Mouse (Mus musculus) inflammation-experienced regulatory T-cells, adult 6 months (primary cell): ENCODE results near the gene Psmb4. TPM values are rescaled to one million over a fixed set of nuclear protein-coding genes. Genes with fewer than 3 reads are reported as not detected.
"Not testable (repeated sequence)": the region's sequence is repeated elsewhere in the genome, so short reads cannot be mapped to it uniquely, and the experiment has no call there.

Source experiments
- ATAC-seq: one replicate; pipeline ENCODE4 v1.8.0; 2017
- polyA plus RNA-seq, 3 experiments: library from polyadenylated mRNA; unstranded; fragments of 100-300 nt; shearing (Covaris generic); gene quantifications; one replicate each; pipeline ENCODE4 v1.2.1; 2017

The Psmb4 gene
- polyA plus RNA-seq, 3 experiments from 2014 or later: 120 to 202 (median 164) TPM

- not testable (repeated sequence) for ATAC-seq
These were observed 18.0 kb upstream of the Psmb4 start for GRCm38 (mm10) chr3:94904759-94905158.

DNA sequence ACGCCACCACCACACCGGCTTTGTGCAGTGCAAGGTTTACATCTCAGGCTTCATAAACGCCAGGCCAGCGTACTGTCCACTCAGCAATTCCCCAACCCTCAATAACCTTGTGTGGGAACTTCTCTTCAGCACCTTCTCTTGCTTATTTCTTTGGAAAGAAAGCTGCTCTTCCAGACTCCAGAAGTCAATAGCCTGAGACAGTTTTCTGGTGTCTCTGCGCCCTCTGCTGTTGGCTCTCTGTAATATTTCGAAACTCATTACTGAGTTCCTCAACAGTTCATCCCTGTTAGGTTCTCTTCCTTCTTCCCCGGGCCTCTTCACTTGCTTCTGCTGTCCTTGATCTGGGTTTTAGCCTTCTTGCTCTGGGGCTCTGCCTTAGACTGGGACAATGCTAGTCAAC, 16.0 kb upstream of the Psmb4 start:
- ATAC-seq: no peak

DNA sequence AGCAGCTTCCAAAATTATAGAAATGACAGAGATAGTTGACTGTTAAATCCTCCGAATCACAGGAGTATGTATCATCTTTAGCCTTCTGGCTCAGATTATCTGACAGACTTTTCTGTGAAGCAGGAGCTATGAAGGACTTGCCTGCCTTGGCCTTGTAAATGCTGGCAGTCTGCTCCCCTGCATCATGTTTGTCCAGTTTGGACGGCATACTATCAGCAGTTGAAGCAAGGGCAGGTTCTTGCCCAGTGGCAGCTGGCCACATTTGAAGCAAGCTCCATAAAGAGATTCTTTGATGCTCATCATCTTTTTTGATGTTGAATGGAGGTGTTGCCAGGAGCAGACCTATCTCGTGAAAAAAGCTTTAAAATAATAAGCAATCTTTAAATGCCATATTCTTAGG, 7.3 kb upstream of the Psmb4 start:
- no peak for ATAC-seq

DNA sequence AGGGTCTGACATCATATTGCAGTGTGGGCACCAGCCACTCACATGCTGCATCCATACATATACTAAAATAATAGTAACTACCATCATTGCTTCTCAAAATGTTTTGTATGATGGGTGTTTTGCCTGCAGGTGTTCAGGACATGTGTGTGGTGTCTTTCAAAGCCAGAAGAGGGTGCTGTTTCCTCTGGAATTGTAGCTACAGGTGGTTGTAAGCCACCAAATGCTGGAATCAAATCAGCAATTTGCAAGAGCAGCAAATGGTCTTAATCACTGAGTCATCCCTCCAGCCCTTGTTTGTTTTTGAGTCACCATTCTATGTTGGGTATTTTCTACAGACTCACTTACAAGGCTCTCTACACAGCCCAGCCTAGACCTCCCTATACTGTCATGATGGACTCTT, 1.8 kb upstream of the Psmb4 start:
- no peak for ATAC-seq

DNA sequence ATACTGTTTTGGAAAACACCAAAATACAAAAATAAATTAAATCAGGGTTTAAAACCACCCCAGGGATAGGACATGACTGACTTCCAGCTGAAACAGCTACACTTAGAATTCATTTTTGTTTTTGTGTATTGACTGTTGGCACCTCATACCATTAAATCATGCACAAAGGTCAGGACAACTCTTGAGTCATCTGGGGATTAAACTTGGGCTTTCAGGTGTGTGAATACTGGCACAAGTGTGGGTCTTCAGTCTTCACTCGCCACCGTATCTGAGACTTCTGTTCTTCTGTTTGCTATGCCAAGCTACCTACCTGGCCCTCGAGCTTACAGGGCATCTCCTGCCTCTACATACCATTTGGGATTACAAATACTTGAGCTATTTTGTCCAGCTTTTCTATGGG, 4.2 kb downstream of the Psmb4 start:
- no peak for ATAC-seq

DNA sequence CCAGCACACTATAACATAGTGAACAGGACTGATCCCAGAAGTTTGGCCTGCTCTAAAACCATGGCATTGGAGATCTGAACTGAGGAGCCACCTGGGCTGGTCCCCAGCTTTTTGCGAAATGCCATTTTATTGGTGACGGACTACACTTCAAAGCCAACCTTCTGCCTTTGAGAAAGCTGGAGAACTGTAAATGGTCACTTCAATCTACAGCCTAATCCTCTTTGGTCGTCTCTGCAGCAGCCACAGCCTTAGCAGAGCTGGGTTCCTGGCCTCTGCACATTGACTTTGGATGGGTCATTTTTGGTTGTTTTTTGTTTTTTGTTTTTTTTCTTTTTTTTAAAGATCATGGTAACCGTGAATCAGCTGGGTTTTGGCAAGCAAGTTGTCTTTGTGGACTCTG, 4.9 kb downstream of the Psmb4 start:
- ATAC-seq: no peak

DNA sequence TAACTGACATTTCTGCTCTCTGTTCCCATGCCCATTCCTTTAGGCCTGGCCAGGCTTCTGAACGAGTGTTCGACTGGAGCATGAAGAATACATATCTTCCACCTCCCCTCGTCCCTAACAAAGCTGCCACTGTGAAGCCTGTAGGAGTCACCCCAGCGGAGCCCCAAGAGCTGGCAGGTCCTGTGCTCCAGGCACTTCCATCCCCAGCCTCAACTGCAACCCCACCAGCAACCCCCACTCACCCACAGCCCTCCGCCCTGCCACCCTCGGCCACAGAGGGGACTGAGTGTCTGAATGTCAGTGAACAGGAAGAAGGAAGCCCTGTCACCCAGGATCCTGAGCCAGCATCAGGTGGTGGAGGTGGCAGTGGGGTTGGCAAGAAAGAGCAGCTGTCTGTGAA, 8.1 kb downstream of the Psmb4 start:
- no peak for ATAC-seq

- ATAC-seq: no peak
These were observed 17.8 kb downstream of the Psmb4 start for GRCm38 (mm10) chr3:94869011-94869410.

DNA sequence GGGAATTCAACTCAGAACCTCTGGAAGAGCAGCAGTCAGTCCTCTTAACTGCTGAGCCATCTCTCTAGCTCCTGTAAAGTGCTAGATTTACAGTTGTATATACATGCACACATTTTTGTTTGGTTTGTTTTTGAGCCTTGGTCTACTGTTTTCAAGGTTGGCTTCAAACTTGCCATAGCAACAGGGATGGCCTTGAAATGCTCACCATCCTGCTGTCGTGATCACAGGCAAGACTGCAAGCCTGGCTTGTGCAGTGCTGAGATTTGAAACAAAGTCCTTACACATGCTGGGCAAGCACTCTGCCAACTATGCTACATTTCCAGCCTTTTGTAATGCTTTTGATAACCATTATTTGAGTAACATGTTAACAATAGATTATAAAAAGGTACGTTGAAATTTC, 27.3 kb downstream of the Psmb4 start:
- no peak for ATAC-seq

DNA sequence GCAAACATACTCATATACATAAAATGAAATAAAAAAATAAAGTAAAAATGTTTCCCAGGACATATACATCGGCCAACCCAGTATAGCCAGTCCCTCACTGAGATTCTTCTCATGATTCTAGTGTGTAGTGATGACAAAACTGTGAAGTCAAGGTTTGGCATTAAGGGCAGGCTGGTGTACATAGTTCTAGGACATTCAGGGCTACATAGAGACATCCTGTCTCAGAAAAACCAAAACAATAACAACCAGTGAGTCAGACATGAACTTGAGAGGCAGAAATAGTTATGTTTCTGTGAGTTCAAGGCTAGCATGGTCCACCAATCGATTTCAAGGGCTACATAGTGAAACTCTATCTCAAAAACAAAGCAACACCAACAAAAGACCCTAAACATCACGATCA, 34.5 kb downstream of the Psmb4 start:
- peak; percentile 42 for ATAC-seq

- peak; percentile 92 for ATAC-seq
These were observed 35.0 kb downstream of the Psmb4 start for GRCm38 (mm10) chr3:94851731-94852130.

- peak; percentile 35 for ATAC-seq
These were observed 37.4 kb downstream of the Psmb4 start for GRCm38 (mm10) chr3:94849338-94849737.

DNA sequence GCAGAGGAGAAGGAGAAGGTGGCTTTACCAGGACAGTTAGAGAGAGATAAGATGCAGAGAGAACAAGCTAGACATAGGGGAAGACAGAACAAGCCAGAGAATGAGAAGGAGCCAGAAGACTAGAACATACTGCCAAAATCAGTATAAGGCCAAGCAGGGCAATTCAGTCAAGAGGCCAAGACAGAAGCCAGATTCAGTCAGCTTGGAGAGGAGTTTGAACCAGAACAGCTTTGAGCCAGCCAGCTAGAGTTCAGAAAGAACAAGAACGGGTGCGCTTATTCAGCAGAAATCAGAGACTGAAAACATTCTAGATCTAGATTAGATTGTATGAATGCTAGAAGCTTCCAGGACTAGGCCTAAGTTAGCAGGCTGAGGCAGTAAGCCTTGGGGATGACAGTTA, 39.4 kb downstream of the Psmb4 start:
- no peak for ATAC-seq

GRCm38 (mm10) chr3:94839101-94839500, 47.7 kb downstream of the Psmb4 start:
- ATAC-seq: no peak

DNA sequence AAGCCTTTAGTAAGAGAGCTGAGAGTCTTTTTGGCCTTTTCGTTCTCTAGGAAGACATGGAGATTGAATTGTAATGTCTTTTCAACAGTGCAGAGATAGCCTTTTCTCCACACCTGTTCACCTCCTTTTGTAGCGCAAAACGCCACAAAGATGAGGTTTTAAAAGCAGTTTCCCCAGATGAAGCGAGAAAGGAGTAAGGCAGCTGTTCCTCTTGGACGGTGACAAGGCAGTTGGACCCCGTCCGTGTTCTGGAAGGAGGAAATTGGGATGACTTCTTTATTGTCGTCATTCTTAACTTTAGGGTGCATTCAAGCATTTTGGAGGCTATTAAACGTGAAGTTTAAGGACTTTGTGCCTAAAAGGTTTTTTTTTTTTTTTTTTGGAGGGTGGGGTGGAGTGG, 48.1 kb downstream of the Psmb4 start:
- no peak for ATAC-seq

GRCm38 (mm10) chr3:94837959-94838496, 48.7 kb downstream of the Psmb4 start:
- peak; percentile 45 for ATAC-seq

DNA sequence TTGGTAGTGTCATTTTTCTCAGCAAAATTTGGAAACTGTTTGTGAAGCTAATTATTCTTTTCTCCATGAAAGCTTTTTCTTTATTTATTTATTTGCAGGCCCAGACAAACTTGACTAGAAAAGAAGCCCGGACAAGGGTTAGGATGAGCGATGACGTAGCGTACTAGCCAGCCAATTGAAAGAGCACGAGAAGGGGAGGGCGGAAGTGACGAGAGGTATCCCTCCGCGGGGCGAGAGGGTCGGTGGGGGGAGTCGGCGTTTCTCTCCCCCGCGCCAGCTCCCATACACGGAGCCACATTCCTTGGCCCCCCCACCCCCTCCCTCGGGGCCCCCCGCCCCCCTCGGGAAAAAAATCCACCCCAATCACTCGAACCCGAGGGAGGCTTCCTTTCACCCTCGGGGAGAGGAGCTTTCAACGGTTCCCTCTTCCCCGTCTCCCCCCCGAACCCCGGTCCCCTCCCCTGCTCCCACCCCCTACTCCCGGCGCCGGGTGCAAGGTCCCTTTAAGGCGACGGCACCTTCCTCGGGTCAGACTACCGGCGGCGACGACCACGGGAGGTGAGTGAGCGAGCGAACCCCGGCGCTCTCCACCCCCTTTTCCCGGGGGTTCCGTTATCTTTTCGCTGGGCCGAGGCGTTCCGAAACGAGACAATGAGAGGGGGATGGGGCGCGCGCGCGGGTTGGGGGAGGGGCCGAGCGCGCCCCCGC, 49.4 kb downstream of the Psmb4 start, which contains the start of gene Pogz:
Pogz (plus strand) TSS at position 385 of the 708 bp plus-strand sequence.
- peak; percentile 83 for ATAC-seq

DNA sequence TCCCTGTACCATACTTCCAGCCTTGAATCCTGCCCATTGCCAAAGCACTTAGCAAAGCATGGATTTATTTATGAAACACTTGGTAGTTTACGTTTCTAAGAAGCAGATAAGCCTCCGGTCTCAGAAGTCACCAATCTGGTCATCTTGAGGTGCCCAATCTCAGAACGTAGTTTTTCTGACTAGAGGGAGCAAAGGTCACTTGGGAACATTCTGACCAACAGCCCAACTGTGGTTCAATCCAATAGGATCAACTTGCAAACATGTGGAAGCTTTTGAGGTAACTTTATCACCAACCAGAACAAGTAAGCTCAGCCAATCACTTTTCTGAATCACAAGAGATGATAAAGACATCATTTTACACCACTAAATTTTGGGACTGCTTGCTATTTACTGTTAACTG, 51.4 kb downstream of the Psmb4 start:
- no peak for ATAC-seq

Other genes with a start within 250 kb of the Psmb4 start
- gene Gm10972, start 243.8 kb downstream of the Psmb4 start, polyA plus RNA-seq: not detected
- gene Tuft1, start 228.1 kb downstream of the Psmb4 start, polyA plus RNA-seq: 1 to 10 TPM; 1.8 to 3.9 (median 3.3) TPM
- gene Selenbp2, start 193.4 kb downstream of the Psmb4 start, polyA plus RNA-seq: not detected
- under 1 TPM in 1 of 3 experiments, not detected in 2; 0.11 TPM for gene Cgn, start 100.5 kb downstream of the Psmb4 start, polyA plus RNA-seq
- 10 to 100 TPM in 2 of 3 experiments, 1 to 10 TPM in 1; 9.4 to 20.5 (median 15.2) TPM for gene Pogz, start 49.4 kb downstream of the Psmb4 start, polyA plus RNA-seq
- gene Selenbp1, start 46.1 kb upstream of the Psmb4 start, polyA plus RNA-seq: 1 to 10 TPM in 2 of 3 experiments, under 1 TPM in 1; 0.36 to 2.2 (median 1.5) TPM
- 10 to 100 TPM in 2 of 3 experiments, 1 to 10 TPM in 1; 9.6 to 14.4 (median 13.8) TPM for gene Rfx5, start 67.1 kb upstream of the Psmb4 start, polyA plus RNA-seq
- 10 to 100 TPM in 2 of 3 experiments, 1 to 10 TPM in 1; 9.1 to 12.7 (median 10.6) TPM for gene Pi4kb, start 87.8 kb upstream of the Psmb4 start, polyA plus RNA-seq
- gene Zfp687, start 128.5 kb upstream of the Psmb4 start, polyA plus RNA-seq: 10 to 100 TPM; 12.2 to 16.5 (median 12.4) TPM
- gene Psmd4, start 155.7 kb upstream of the Psmb4 start, polyA plus RNA-seq: 100 to 1,000 TPM; 175 to 191 (median 181) TPM
- 10 to 100 TPM; 16.7 to 22.4 (median 17.6) TPM for gene Pip5k1a, start 220.0 kb upstream of the Psmb4 start, polyA plus RNA-seq
- 10 to 100 TPM; 64.0 to 70.0 (median 66.7) TPM for gene Vps72, start 224.1 kb upstream of the Psmb4 start, polyA plus RNA-seq
- 1 to 10 TPM; 1.8 to 2.5 (median 2.1) TPM for gene Tmod4, start 237.5 kb upstream of the Psmb4 start, polyA plus RNA-seq
- gene Scnm1, start 247.1 kb upstream of the Psmb4 start, polyA plus RNA-seq: 100 to 1,000 TPM in 2 of 3 experiments, 10 to 100 TPM in 1; 81.4 to 113 (median 106) TPM
- 10 to 100 TPM; 14.6 to 32.0 (median 30.8) TPM for gene Lysmd1, start 247.1 kb upstream of the Psmb4 start, polyA plus RNA-seq